Mouse (Mus musculus): ENCODE results near the gene Zfp600.
"Not testable (repeated sequence)": the region's sequence is repeated elsewhere in the genome, so short reads cannot be mapped to it uniquely, and the experiment has no call there.

- not testable (repeated sequence) for TF ChIP-seq CTCF (conservative IDR thresholded peaks at IDR 0.05; ENCODE audit: low read length); POU5F1 (IDR thresholded peaks at IDR 0.05; ENCODE audit: borderline replicate concordance, low read length); NANOG (IDR thresholded peaks at IDR 0.05; ENCODE audit: borderline replicate concordance, low read length)
Observed at GRCm38 (mm10) chr4:146239252-146240244, 82.9 kb downstream of the Zfp600 start.
